Mouse (Mus musculus) kidney, adult 2 months (tissue): ENCODE data around the gene Fip1l1.

ENCODE experiments used
- CTCF ChIP-seq: fragments of 200-500 bp; conservative IDR thresholded peaks from 2 replicates; pipeline ENCODE4 v1.5.1; 2011; ENCODE audit warnings: low read depth, mild to moderate bottlenecking, control low read depth, low read length, moderate library complexity, mixed read lengths; ENCODE audit not compliant: insufficient read depth, insufficient read length
- POLR2A ChIP-seq: fragments of 200-500 bp; IDR thresholded peaks from one replicate; pipeline ENCODE4 v1.6.1; 2011; ENCODE audit warnings: low read depth, low read length, control low read depth

DNA sequence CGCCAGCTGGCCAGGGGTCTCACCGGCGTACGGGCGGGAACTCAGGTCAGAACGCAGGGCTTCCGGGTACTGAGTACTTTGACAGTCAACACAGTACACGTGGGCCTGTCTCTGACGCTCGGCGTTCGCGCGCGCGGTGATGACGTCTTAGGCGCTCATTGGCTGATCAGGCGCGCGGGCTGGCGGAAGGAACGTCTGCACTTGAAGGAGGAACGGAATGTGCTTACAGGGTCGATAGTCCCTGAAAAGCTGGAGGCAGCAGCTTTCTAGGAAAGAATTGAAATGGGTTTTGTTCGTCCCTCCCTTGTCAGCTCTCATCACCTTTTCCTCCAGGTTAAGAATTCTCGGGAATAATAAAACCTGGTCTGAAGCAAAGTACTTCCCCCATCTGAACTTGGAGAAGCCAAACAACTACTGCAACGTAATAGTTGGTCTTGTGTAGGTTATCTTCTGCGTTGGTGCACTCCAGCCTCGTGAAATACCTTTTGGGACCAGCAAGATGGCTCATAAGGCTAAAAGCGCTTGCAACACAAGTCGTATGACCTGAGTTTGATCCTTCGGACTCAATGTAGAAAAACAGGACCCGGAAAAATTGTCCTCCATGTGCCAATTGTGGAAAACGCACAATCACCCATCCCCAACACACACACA, 3.5 kb upstream of the Fip1l1 start, which contains the start of gene Scfd2:
- no peak for TF ChIP-seq POLR2A
- no peak for TF ChIP-seq CTCF
